Mouse (Mus musculus): ENCODE data around the gene Bend7.

Gene Bend7

DNA sequence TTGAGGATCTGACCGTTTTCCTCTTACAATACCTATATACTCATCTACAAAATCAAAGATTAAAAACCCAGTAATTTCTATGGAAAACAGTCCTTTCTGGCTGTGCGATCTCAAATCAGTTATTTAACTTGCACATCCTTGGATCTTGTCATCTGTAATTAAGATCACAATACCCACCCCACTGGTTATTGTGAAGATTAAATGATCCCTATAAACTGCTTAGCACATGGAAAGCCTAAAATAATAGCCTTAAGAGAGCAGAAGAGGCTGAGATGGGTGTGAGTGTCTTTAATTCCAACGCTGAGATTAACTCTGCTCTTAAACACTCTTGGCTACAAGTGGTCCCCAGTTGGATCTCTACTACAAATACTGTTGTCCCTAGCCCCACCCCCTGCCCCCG is 64.8 kb downstream of the Bend7 start:
- no peak for DNase-seq (ENCODE audit: low spot score in 2 of 2)

DNA sequence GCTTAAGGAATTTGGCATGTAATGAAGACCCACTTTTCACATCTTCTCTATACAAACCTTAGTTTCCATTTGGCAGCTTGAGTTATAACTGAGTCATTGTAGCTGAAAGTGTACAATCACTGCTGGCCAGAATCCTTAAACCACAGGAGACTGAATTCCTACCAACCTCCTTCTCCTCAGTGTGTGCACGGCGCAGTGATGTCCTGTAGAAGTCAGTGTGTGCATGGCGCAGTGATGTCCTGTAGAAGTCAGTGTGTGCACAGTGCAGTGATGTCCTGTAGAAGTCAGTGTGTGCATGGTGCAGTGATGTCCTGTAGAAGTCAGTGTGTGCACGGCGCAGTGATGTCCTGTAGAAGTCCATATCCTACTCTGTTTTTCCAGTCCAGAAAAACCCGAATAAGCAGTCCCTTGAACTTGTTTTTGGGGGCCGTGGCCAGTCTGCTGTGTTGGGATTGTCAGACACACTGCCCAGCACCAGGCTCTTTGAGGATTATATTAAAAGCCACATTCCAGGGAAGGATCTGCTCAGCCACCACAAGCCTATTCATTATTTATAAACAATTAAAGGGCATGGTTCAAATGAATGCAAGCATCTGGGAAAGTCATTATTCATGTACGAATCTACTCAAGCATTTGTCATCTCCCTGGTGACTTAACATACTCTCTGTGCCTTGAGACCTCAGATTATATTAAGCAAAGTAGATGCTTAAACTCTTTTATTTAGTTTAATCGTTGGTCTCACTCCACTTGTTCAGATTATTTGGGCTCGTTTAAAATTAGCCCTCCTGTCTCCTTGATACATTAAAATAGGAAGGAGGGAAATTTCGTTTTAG is 65.4 kb downstream of the Bend7 start:
- DNase-seq (ENCODE audit: low spot score in 2 of 2), result no peak

DNA sequence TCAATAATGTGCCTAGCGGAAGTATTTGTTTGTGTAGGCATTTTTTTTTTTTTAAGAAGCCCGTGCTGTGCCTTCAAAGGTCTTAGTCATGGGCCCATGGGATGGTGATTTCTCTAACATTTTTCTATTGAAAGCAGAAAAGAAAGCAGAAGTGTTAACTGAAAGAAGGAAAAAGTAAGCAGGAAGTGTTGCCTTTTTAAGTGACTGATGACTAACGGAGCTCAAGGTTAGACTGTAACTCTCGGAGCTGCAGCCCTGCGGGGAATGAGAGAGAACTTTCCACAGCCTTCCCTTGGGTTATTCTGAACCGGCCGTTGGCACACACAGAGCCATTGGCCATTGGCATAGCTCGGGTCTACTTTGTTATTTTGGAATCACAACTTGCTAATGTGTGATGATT is 66.4 kb downstream of the Bend7 start:
- DNase-seq (ENCODE audit: low spot score in 2 of 2), result no peak

DNA sequence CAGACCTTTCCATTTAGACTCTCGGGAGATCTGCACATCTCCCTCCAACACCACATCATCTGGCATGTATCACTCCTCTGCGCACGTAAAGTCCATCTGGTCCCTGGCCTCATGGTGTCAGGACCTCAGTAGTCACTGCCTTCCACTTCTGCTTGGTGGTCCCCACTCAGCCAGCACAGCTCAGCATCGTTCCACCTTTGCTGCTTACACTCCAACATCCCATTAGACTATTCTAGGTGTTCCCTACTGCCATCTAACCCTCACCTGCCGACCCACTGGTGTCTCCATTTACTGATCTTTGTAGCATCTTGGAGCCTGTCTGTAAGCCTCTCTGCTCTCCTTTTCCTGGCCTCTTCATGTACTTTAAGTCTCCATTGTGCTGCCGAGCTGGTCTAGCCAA is 67.4 kb downstream of the Bend7 start:
- no peak for DNase-seq (ENCODE audit: low spot score in 2 of 2)

DNA sequence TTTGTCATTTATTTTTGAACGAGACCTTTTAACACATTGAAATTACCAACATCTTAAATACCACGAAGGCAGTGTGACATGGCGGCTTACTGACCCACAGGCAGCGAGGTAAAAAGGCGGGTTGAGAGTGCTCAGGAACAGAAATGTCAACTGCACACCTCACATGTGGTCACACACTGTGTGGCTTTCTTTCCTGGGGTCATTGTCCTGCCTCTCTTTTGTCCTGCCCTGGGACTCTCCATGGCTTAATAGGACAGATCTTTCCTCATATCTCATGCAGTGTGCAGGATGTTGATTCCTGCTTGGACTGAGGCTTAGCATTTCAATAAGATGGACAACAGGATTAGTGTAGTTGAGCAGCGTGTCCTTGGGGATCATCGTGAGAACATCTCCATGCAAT is 69.6 kb downstream of the Bend7 start:
- no peak for DNase-seq (ENCODE audit: low spot score in 2 of 2)

DNA sequence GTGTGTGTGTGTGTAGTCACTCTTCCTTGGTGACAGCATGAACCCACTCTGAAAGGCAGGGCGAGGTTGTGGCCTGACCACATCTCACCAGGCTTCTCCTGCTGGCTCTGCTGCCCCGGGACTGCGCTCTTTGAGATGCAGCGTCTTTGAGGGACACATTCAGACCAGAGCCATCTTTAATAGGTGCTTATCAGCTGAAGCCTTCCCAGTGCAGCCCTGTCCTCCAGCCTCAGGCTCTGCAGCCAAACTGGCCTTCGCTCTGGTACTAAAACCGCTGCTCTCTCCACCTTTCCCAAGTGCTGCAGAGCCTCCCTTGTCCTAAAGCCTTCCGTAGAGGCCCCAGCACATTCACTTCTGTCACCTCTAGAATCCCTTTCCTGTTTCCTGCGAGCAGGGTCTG is 74.0 kb downstream of the Bend7 start:
- no peak for DNase-seq (ENCODE audit: low spot score in 2 of 2)

DNA sequence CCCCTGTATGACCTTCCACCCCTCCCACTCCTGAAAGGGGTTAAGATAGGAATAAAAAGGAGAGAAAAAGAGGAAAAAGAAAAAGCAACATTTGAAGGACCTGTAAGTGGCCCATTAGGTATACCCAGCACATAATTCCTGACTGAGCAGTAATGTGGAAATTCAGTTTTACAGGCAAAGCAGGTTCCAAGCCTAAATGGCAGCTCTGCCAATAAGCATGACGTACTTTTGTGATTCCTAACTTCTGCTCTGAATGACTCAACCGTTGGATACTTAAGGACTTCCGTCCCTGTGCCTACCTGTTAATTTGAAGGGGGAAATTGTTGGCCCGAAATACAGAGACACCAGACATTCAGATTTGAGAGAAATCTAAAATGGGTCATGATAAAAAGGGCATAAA is 74.9 kb downstream of the Bend7 start:
- DNase-seq (ENCODE audit: low spot score in 2 of 2), result no peak

DNA sequence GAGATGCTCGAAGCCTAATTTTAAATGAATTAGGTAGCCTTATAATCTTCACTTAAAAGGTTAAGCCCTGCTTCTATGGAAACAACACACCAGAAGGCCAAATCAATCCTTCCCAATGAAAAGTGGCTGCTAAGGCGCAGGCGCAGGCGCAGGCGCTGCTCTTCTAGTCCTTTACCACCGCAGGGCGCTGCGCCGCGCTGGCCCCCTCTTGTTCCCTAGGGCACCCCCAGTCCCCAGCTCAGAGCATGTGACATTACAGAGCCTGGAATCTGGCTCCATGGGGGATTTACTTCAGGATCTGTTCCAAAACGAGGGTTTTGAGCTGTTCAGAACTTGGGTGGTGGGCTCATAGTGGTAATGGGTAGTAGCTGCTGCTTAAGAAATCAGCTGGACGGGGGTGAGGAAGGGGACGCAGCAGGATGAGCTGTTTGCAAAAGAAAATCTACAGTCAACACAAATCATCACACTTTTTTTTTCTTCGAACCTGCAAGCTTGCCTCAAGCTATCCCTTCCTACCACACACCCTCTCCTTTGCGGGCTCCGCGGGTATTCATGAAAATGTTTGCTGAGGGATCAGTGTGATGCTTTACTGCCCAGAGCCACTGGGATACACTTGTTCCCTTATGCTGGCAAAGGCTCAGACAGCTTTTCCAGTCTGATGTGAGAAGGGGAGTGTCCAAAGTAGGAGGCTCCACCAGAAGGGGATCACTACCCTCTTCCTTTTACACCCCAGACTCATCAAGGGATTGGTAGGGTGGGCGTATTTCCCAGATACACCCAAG is 85.0 kb downstream of the Bend7 start:
- no peak for DNase-seq (ENCODE audit: low spot score in 2 of 2)

DNA sequence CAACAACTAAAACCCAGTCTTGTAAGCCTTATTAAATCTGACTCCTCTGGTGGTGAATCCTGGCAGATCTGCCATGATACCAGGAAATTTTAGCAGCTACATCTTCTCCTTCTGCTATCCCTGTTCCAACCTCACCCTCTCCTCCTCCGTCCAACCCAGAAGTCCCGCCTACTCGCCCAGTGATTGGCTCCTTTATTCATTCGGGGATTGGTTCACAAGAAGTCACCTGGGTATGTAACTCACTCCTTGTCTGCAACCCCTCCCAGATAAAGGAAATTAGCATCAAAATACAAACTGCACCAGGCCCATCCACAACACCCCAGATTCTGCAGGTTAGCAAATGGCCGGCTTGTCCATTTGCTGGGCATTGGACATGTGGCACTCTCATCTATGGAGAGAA is 98.7 kb downstream of the Bend7 start:
- DNase-seq (ENCODE audit: low spot score in 2 of 2), result no peak

DNA sequence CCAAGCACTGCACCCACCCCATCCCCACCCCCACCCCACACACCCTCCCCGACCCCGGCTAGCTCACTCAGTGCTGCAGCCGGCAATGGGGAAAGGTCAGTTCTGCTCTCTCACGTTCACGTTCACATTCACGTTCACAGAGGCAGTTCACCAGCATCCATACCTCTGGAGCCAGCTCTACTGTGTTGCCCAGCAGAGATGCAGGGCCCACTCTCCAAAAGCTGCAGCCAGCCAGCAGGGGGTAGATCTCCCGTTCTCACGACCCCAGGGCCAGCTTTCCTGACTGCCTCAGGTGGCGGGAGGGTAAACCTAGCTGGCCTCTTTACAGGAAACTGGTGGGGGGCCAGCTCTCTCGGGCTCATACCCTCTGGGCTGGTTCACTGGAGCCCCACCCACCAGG is 100.0 kb downstream of the Bend7 start:
- no peak for DNase-seq (ENCODE audit: low spot score in 2 of 2)

DNA sequence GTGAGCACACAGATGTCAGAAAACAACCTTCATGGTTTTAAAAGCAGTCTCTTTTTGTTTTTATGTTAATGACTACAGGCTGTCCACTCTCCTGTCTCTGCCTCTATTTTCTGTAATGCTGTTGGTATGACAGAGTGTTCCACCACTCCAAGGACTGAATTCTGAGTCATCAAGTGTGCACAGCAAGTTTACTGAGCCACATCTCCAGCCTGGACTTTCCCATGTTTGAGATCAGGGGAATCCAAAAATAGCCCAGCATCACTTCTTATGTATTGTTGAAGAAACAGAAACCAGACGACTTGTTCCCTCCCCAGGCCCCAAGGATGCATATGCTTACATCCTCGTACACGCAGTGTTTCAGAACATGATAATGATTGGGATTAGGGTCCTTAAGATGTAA is 102.6 kb downstream of the Bend7 start:
- no peak for DNase-seq (ENCODE audit: low spot score in 2 of 2)

DNA sequence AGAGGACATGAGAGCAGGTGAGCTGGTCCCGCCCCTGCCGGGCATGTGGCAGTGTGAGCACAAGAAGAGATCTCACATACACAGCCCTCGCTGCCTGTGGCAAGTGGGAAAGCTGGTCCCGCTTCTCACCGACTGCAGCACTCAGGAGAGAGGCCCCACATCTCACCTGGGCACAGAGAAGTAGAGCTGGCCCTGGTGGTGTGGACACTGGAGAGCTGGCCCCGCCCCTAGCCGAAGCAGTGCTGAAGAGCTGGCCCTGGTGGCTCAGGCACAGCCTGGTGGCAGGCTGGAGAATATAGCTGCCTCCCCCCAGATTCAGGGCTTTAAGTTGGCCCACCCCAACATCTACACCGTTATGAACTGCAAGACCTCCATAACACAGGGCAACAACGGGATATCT is 106.4 kb downstream of the Bend7 start:
- no peak for DNase-seq (ENCODE audit: low spot score in 2 of 2)

DNA sequence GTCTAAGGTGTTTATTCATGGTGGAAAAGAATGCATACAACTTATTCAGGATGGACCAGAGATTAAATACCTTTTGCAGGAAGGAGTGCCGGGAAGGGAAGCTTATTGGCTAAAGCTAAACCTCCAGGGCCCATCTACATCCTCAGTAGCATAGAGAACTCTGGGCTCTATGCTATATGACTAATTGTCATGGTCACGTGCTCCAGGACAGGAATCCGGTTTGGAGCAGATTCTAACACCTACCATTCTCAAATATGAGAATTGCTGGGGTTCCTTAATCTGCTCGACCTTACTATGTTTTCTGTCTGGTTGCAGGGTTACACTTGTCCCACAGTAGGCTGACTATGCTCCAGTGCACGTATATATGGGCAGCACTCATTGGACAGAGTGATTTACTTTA is 110.4 kb downstream of the Bend7 start:
- no peak for DNase-seq (ENCODE audit: low spot score in 2 of 2)

DNA sequence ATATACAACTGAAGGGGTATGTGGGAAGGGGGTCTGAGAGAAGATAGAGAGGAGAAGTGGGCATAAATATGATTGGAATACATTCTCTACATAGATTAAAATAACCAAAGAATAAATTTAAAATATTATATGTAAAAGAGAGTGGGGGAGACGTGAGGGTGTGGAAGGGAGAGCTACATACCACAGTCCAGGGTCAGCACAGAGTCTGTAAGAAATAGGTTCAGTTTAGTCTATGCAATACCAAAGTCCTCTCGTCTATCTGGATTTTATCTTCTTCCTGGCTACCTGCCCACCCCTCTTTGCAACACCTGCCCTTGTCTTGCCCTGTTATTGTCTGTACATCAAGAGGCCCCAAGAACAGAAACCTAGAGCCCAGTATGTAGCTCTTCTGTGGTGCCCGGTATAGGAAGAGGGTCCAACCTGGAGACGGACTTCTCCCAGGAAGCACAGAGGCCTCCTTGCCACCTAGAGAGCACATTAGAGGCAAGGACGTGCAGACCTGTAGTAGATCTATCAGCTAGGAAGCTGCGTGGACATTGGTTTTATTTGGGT is 110.9 kb downstream of the Bend7 start:
- no peak for DNase-seq (ENCODE audit: low spot score in 2 of 2)

DNA sequence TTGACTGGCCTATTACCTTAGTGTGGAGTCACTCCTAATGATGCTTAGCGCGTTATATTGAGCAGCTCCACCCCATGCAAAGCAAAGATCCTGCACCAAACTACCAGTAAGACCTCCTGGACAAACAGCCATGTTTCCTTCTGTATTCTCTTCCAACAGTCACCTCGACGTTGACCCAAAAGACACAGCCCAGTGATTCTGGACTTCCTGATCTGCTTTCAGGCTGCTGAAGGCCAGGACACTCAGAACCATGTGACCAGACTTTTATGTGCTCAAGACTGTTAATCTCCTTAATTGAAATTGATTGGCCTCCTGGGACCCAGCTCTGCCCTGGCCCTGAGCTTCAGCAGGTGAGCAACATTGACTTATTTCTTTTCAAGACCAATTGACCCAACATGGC is 111.4 kb downstream of the Bend7 start:
- no peak for DNase-seq (ENCODE audit: low spot score in 2 of 2)

DNA sequence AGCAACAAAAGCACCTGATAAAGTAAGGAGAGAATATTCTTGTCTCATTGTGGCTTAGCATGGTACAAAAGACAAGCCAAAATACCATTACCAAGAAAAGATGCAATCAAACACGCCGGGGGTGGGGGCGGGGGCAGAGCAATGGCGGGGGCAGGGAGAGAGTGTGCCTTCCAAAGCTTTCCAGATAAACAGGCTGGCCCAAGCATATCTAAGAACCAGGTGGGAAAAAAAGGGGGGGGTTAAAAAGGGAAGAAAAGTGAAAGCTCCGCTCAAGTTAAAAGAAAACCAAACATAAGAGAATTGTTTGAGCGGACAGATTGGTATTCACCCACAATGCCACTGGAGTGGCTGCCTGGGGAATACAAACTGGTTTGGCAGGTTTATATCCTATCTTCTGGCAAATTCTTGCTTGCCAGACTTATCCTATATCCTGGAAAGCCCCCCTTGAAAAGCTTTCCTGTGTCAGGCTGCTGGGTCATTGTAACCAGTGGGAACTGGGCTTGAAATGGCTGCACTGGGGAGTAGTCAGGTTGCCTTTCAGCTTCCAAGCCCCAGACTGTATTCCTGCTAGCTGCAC is 111.9 kb downstream of the Bend7 start:
- no peak for DNase-seq (ENCODE audit: low spot score in 2 of 2)

DNA sequence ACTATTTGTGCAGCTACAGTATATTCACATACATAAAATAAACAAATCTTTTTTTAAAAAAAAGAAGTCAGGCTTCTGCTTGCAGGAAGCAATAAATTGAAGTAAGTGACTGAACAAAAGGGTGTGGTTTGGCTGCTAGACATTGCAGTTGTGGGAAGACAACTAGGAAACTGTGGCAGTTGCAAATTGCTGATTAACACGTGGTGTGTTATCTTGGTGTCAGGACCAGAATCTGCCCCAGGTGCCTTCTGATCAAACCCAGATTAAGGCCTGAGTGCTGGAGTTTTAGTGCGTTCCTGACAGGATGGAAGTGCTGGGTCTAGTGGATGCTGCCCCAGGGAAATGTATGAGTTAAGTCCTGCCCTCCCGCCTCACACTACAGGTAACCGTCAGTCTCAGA is 113.9 kb downstream of the Bend7 start:
- no peak for DNase-seq (ENCODE audit: low spot score in 2 of 2)

DNA sequence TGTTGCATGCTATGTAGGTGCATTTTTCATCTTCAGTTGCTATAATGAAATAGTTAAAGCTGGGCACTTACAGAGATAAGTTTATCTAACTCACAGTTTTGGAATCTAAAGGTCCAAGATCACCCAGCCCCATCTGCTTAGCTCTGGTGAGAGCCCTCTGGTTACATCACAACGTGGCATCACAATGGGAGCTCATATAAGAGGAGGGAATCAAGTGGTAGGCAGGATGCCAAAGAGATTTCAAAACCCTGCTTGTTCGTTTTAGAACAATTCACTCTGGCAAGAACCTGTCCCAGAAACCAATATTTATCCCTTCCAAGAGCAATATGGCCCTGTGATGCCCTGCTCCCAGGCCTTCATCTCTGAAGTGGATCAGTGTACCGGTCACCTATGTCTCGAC is 114.5 kb downstream of the Bend7 start:
- DNase-seq (ENCODE audit: low spot score in 2 of 2), result no peak

DNA sequence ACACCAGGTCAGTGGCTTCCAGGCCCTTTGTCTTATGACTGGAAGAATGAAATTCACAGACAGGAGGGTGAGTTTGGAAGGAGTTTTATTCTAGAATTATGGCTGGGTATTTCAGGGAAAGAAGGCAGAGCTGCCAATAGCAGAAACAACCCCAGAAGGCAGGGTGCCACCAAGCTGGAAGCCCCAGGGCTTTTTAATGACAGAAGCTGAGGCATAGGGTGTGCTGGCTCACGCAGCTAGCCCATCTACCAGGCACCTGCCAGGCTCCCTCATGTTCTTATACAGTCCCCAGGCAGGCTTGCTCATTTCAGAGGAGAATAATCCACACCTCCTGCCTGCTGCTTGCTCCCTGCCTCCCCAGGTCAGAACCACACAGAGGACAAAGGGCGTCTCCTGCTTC is 131.8 kb downstream of the Bend7 start:
- no peak for DNase-seq (ENCODE audit: low spot score in 2 of 2)

All from left cerebral cortex, adult 9 months (tissue).